Comparison of ENCODE assay signal across 14 mouse cellular contexts in the genomic region with DNA sequence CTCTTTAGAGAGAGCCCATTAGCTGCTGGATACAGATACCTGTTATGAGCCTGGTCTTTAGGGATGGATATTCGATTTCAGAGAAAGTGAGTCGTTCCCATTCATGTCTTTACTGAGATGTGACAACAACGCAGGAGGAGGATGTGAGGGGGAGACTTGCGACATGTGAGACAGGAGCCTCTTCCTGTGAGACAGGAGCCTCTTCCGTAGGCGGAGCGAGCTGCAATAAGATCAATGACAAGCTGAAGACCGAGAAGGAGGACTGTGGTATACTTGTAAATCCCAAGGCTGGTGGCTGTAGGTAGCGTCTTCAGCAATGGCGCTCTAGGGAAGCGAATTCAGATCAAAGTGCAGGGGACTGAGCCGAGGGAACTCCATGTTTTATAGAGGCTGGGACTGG. TPM values are rescaled to one million over a fixed set of nuclear protein-coding genes. Genes with fewer than 3 reads are reported as not detected.
DNase-seq lines count a peak whose midpoint lies in the region; ATAC-seq lines count a peak whose summit lies in the region.
"Had no signal": no experiment of that assay in that cellular context is flagged by ENCODE, and none has a peak within 500 bp of the region (broad histone marks: within the 10 kb centered on the region; RNA-seq: fewer than 3 reads in every experiment).

No protein-coding gene starts in this region.

- ATAC-seq in neural tube, embryonic 13.5 days (ENCODE audit: low read depth), result no peak
- no peak for ATAC-seq in cerebellum, adult (ENCODE audit: insufficient number of reproducible peaks, low FRiP score, low TSS enrichment)
- ATAC-seq: hindbrain, embryonic 16.5 days had no signal

- peaks cover 12% of the 10 kb centered on the region for H3K4me1 ChIP-seq in neural tube, embryonic 13.5 days (replicated peaks)
- peaks cover 29% of the 10 kb centered on the region for H3K4me1 ChIP-seq in megakaryocyte, embryonic 14.5 days

- no peak overlapping the region for H3K27ac ChIP-seq in neural tube, embryonic 13.5 days (replicated peaks)
- H3K27ac ChIP-seq: gastrocnemius, adult 2 months; heart, embryonic 13.5 days; left cerebral cortex, adult 2 months; liver, embryonic 13.5 days had no signal

- H3K27me3 ChIP-seq in neural tube, embryonic 13.5 days, result no peaks in the 10 kb centered on the region; the same call in 1 of the 2 replicates
- H3K27me3 ChIP-seq in megakaryocyte, embryonic 14.5 days (replicated peaks), result peaks cover 20% of the 10 kb centered on the region

- H3K4me3 ChIP-seq in neural tube, embryonic 13.5 days, result no peak overlapping the region
- peak overlapping the region; percentile 69 for H3K4me3 ChIP-seq in megakaryocyte, embryonic 14.5 days (replicated peaks)
- H3K4me3 ChIP-seq: gastrocnemius, adult 2 months; heart, embryonic 13.5 days; left cerebral cortex, adult 2 months; liver, embryonic 13.5 days had no signal

- no peak overlapping the region for H3K9ac ChIP-seq in neural tube, embryonic 13.5 days
- H3K9ac ChIP-seq: heart, embryonic 13.5 days; liver, embryonic 13.5 days had no signal

- H3K9me3 ChIP-seq in neural tube, embryonic 13.5 days, result no peaks in the 10 kb centered on the region
- no peaks in the 10 kb centered on the region for H3K9me3 ChIP-seq in megakaryocyte, embryonic 14.5 days
- H3K9me3 ChIP-seq: heart, embryonic 13.5 days; liver, embryonic 13.5 days had no signal

- peak; percentile 13 for DNase-seq in cerebellum, adult 9-10 months
- no peak for DNase-seq in cerebellum, adult 18-20 months
- no peak for DNase-seq in neural tube, embryonic 10.5 days (ENCODE audit: extremely low spot score, low spot score)
- no peak for DNase-seq in ovary, postnatal 14 days (ENCODE audit: low spot score)
- no peak for DNase-seq in Muller cell, postnatal 12 days (ENCODE audit: inconsistent ontology term)
- DNase-seq: gastrocnemius, adult 2 months; kidney, postnatal 25 days; liver, embryonic 13.5 days had no signal

- H3K36me3 ChIP-seq in neural tube, embryonic 13.5 days, result no peaks in the 10 kb centered on the region
- H3K36me3 ChIP-seq in megakaryocyte, embryonic 14.5 days (replicated peaks; ENCODE audit: low read length), result no peaks in the 10 kb centered on the region
- H3K36me3 ChIP-seq: heart, embryonic 13.5 days; liver, embryonic 13.5 days had no signal

- H3K4me2 ChIP-seq in neural tube, embryonic 13.5 days, result peak overlapping the region; percentile 16; the same call in 1 of the 2 replicates
- H3K4me2 ChIP-seq: heart, embryonic 13.5 days; liver, embryonic 13.5 days had no signal

- 38% methylated on average over 12 of the region's 12 CpGs for WGBS in neural tube, embryonic 13.5 days

RNA-seq across cellular contexts. Expression of gene Wee2, which starts 0.8 kb away (rescaled TPM):
- 0.10 and 0.39 TPM in 2 replicates for polyA plus RNA-seq in neural tube, embryonic 13.5 days (2015; fragmentation: Nextera tagmentation; extraction: Ambion mirVana)
- 0.57 TPM in 1 of 2 replicates, not detected in the other for polyA plus RNA-seq in megakaryocyte, embryonic 14.5 days (2012; ENCODE audit: insufficient read depth, low replicate concordance)
- polyA plus RNA-seq: heart, embryonic 13.5 days; liver, embryonic 13.5 days had no signal

RNA-seq across cellular contexts. Expression of gene E330009J07Rik, which starts 3.8 kb away (rescaled TPM):
- 12.3 and 13.7 TPM in 2 replicates for polyA plus RNA-seq in neural tube, embryonic 13.5 days (2015; fragmentation: Nextera tagmentation; extraction: Ambion mirVana)
- 0.12 TPM in 1 of 2 replicates, not detected in the other for polyA plus RNA-seq in megakaryocyte, embryonic 14.5 days (2012; ENCODE audit: insufficient read depth, low replicate concordance)

RNA-seq across cellular contexts. Expression of gene Ssbp1, which starts 31.4 kb away (rescaled TPM):
- 124 and 131 TPM in 2 replicates for polyA plus RNA-seq in neural tube, embryonic 13.5 days (2015; fragmentation: Nextera tagmentation; extraction: Ambion mirVana)
- 7.4 and 12.6 TPM in 2 replicates for polyA plus RNA-seq in megakaryocyte, embryonic 14.5 days (2012; ENCODE audit: insufficient read depth, low replicate concordance)

RNA-seq across cellular contexts. Expression of gene Tas2r137, which starts 51.3 kb away (rescaled TPM):
- 0.18 TPM in 1 of 2 replicates, not detected in the other for polyA plus RNA-seq in neural tube, embryonic 13.5 days (2015; fragmentation: Nextera tagmentation; extraction: Ambion mirVana)
- polyA plus RNA-seq in megakaryocyte, embryonic 14.5 days (2012; ENCODE audit: insufficient read depth, low replicate concordance), result not detected in 2 replicates
- polyA plus RNA-seq: heart, embryonic 13.5 days; hindbrain, embryonic 16.5 days; liver, embryonic 13.5 days had no signal

RNA-seq across cellular contexts. Expression of gene Tas2r108, which starts 53.6 kb away (rescaled TPM):
- 0.40 TPM in 1 of 2 replicates, not detected in the other for polyA plus RNA-seq in neural tube, embryonic 13.5 days (2015; fragmentation: Nextera tagmentation; extraction: Ambion mirVana)
- not detected in 2 replicates for polyA plus RNA-seq in megakaryocyte, embryonic 14.5 days (2012; ENCODE audit: insufficient read depth, low replicate concordance)
- polyA plus RNA-seq: heart, embryonic 13.5 days; hindbrain, embryonic 16.5 days; liver, embryonic 13.5 days had no signal
